Mouse (Mus musculus) gastrocnemius, postnatal 25 days (tissue): ENCODE measurements around the gene Ank3. TPM values are rescaled to one million over a fixed set of nuclear protein-coding genes. Genes with fewer than 3 reads are reported as not detected.

Experiments used
- DNase-seq: peaks from one replicate; pipeline ENCODE4 v3.0.0; 2022
- total RNA-seq, 2 experiments: library from RNA; stranded (reverse); gene quantifications; 1 replicate in 1 of 2; 2 replicates in 1 of 2; pipeline ENCODE4 v1.2.3; 2021

Gene Ank3
- total RNA-seq, 2 experiments from 2014 or later: 86.6 to 98.7 TPM

DNA sequence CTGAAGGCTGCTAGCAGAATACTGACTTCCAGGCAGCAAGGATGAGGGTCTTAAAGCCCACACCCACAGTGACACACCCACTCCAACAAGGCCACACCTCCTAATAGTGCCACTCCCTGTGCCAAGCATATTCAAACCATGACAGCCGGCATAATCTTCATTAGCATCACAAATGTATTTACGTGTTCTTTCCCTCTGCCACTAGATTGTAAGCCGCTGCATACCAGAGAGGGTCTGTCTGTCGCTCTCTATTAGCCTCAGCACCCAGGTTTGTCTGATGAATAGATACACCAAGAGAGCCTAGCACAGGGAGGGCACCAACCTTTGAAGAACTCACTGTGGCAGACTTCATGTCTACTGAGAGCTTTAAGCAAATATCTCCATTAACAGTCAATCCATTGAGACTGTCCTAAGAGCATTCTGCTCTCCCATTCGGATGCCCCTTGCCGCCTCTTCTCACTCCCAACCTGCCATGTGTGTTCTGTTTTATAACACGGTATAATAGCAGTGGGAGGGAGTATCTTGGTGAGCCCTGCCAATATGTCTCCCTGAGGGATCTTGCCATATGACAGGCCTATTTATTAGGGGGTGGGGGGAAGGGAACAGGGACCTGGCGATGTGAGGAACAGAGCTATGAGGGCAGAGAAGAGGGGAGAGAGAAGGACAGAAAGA, 668.1 kb downstream of the Ank3 start:
- DNase-seq: no peak

DNA sequence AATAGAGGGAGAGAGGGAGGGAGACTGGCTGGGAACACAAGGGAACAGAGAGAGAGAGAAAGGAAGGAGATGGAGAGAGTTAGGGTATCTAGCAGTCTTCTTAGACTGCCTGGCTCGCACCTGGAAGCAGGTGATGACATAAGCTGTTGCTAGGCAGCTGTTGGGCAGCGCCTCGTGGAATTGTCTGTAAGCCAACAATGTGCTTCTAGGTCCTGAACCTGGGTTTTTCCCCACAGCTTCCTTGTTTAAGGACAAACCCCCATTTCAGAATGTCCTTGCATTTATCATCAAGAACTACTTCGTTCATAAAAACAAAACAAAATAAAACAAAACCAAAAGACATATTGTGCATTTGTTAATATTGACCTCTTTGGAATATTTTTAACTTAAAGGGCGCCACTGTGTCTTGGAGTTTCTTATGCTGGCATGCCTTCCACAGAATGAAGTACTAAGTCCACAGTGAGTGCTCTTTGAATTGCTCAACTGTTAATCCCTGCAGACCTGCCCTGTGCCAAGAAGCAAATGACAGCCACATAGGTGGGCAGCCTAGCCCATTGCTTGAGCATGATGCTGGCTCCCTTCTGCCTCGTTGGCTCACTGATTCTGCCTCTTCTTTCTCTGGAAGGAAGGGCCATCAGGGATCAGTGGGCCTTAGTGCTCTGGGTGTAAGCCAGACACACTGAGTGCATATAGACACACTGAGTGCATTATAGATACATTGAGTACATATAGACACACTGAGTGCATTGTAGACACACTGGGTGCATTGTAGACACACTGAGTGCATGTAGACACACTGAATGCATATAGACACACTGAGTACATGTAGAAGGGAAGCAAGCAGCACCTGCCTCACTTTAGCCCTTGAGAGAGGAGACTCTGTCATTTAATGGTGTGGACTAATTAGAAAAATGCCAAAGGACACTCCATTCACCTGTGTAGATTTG, 668.9 kb downstream of the Ank3 start:
- no peak for DNase-seq

DNA sequence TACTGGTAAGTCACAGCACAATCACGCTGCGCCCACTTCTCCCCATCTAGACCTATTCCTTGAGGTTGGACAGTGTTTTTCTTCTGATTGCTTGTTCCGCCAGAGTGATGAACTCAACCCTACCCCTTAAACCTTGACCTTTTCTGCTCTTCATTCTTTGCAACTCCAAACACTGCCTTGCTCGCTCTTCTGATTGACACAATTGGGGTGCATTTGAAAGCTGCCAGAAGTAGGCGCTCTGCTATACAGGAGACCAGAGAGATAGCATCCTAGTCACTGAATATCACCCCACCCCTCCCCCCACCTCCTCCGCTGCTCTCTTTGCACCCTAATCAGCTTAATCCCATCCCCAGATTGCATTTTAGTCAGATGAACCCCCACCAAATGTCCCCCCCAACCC, 670.7 kb downstream of the Ank3 start:
- DNase-seq: no peak

DNA sequence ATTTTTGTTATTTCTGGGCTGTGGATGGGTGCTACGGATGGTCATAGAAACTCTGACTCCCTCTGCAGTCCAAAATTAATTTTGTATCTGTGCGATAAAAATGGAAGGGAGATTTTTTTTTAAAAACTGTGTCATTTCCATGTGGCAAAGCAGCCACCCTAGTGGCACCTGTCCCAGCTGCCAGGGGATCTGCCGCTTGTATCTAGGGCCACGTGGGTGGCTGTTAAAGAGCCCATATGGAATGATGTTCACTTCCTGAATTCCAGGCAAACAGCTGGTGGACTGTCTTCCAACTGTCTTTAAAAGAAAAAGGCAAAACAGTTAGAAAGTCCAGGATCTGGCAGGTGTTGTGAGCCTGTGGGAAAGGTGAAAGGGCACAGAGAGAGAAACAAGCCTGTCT, 672.8 kb downstream of the Ank3 start:
- DNase-seq: no peak

Other genes with a start within 250 kb of the Ank3 start
- 10 to 100 TPM; 10.3 to 17.2 TPM for gene Rhobtb1, start 247.3 kb upstream of the Ank3 start, total RNA-seq
- gene A930033H14Rik, start 185.7 kb upstream of the Ank3 start, total RNA-seq: 1 to 10 TPM; 2.7 to 2.8 TPM
- 1 to 10 TPM; 2.0 to 2.3 TPM for gene Cdk1, start 45.8 kb upstream of the Ank3 start, total RNA-seq